In genomic region chr8:121591178-121592066, GRCm38 (mm10) we compare ENCODE assay signal across 8 mouse cellular contexts. TPM values are rescaled to one million over a fixed set of nuclear protein-coding genes. Genes with fewer than 3 reads are reported as not detected.
A peak's percentile ranks its signal among the peaks of the same experiment; 100 is the strongest.
DNase-seq lines count a peak whose midpoint lies in the region; ATAC-seq and TF ChIP-seq lines count a peak whose summit lies in the region.

No protein-coding gene starts in this region.

- H3K4me2 ChIP-seq in forebrain, embryonic 15.5 days (replicated peaks) = peak overlapping the region; percentile 92
- H3K4me2 ChIP-seq in intestine, embryonic 15.5 days (replicated peaks) = peak overlapping the region; percentile 90
- peak overlapping the region; percentile 93 for H3K4me2 ChIP-seq in liver, postnatal 0 days (ENCODE audit: low read depth, low read length)
- peak overlapping the region; percentile 87 for H3K4me2 ChIP-seq in neural tube, embryonic 12.5 days (replicated peaks)

- peak overlapping the region; percentile 89 for H3K4me3 ChIP-seq in forebrain, embryonic 15.5 days
- peak overlapping the region; percentile 90 for H3K4me3 ChIP-seq in intestine, embryonic 15.5 days (replicated peaks)
- peak overlapping the region; percentile 80 for H3K4me3 ChIP-seq in liver, postnatal 0 days (ENCODE audit: low read depth, low read length)
- peak overlapping the region; percentile 96 for H3K4me3 ChIP-seq in neural tube, embryonic 12.5 days

- H3K4me1 ChIP-seq in forebrain, embryonic 15.5 days = peaks cover 27% of the 10 kb centered on the region
- peaks cover 16% of the 10 kb centered on the region for H3K4me1 ChIP-seq in intestine, embryonic 15.5 days (replicated peaks)
- peaks cover 38% of the 10 kb centered on the region for H3K4me1 ChIP-seq in liver, postnatal 0 days (ENCODE audit: insufficient read depth)
- H3K4me1 ChIP-seq in neural tube, embryonic 12.5 days = peaks cover 26% of the 10 kb centered on the region

- WGBS in forebrain, embryonic 15.5 days = 18% methylated on average over 20 of the region's 20 CpGs
- 11% methylated on average over 20 of the region's 20 CpGs for WGBS in intestine, embryonic 15.5 days
- WGBS in liver, postnatal 0 days (ENCODE audit: insufficient replicate concordance) = 15% methylated on average over 20 of the region's 20 CpGs
- 16% methylated on average over 20 of the region's 20 CpGs for WGBS in neural tube, embryonic 12.5 days

- no peaks in the 10 kb centered on the region for H3K9me3 ChIP-seq in forebrain, embryonic 15.5 days
- no peaks in the 10 kb centered on the region for H3K9me3 ChIP-seq in intestine, embryonic 15.5 days
- H3K9me3 ChIP-seq in liver, postnatal 0 days (ENCODE audit: low read length) = no peaks in the 10 kb centered on the region
- H3K9me3 ChIP-seq in neural tube, embryonic 12.5 days = no peaks in the 10 kb centered on the region

- TF ChIP-seq EP300 in liver, postnatal 0 days (IDR thresholded peaks at IDR 0.05; ENCODE audit: low read depth) = no peak

- peak overlapping the region; percentile 86 for H3K9ac ChIP-seq in forebrain, embryonic 15.5 days (replicated peaks)
- H3K9ac ChIP-seq in intestine, embryonic 15.5 days = peak overlapping the region; percentile 83
- H3K9ac ChIP-seq in liver, postnatal 0 days (replicated peaks) = peak overlapping the region; percentile 96
- H3K9ac ChIP-seq in neural tube, embryonic 12.5 days = peak overlapping the region; percentile 87

- peak overlapping the region; percentile 89 for H3K27ac ChIP-seq in forebrain, embryonic 15.5 days (replicated peaks)
- peak overlapping the region; percentile 51; the same call in 1 of the 2 replicates for H3K27ac ChIP-seq in intestine, embryonic 15.5 days
- peak overlapping the region; percentile 92 for H3K27ac ChIP-seq in liver, postnatal 0 days (ENCODE audit: low read depth)
- H3K27ac ChIP-seq in neural tube, embryonic 12.5 days = no peak overlapping the region

- peak; percentile 71 for TF ChIP-seq CTCF in liver, postnatal 0 days (IDR thresholded peaks at IDR 0.05; ENCODE audit: low read depth)

- peak; percentile 48 to 61 for DNase-seq in CD8-positive naive resting alpha-beta T cell, adult 2 months (ENCODE audit: low read depth in 2 of 2, low spot score in 2 of 2)
- peak; percentile 68 for DNase-seq in liver, postnatal 0 days
- no peak for DNase-seq in layer of hippocampus, adult 18-20 months (ENCODE audit: low spot score in 2 of 2)
- DNase-seq in adrenal gland, adult 8-10 months = no peak

- H3K36me3 ChIP-seq in forebrain, embryonic 15.5 days = peaks cover 25% of the 10 kb centered on the region
- peaks cover 11% of the 10 kb centered on the region for H3K36me3 ChIP-seq in intestine, embryonic 15.5 days
- H3K36me3 ChIP-seq in liver, postnatal 0 days (replicated peaks; ENCODE audit: insufficient read depth, low read length) = peaks cover 36% of the 10 kb centered on the region
- peaks cover 32% of the 10 kb centered on the region for H3K36me3 ChIP-seq in neural tube, embryonic 12.5 days

- peak; percentile 35 for ATAC-seq in activated CD4-positive, CD25-positive, alpha-beta regulatory T cell, adult 4 months
- no peak for ATAC-seq in forebrain, embryonic 15.5 days (replicated peaks)
- peak; percentile 42 for ATAC-seq in intestine, embryonic 15.5 days
- peak; percentile 22 for ATAC-seq in liver, postnatal 0 days
- no peak for ATAC-seq in neural tube, embryonic 12.5 days (ENCODE audit: low FRiP score, low read depth)

- no peaks in the 10 kb centered on the region for H3K27me3 ChIP-seq in forebrain, embryonic 15.5 days
- H3K27me3 ChIP-seq in intestine, embryonic 15.5 days (replicated peaks) = no peaks in the 10 kb centered on the region
- no peaks in the 10 kb centered on the region for H3K27me3 ChIP-seq in liver, postnatal 0 days (ENCODE audit: insufficient read depth, low read length)
- no peaks in the 10 kb centered on the region for H3K27me3 ChIP-seq in neural tube, embryonic 12.5 days (replicated peaks)

RNA-seq across cellular contexts. Expression of gene Map1lc3b, which starts 1.3 kb away (rescaled TPM):
- polyA plus RNA-seq in activated CD4-positive, CD25-positive, alpha-beta regulatory T cell, adult 4 months (2017; shearing (Covaris generic)) = 100 to 1,000 TPM; 456 to 496 TPM
- 394 and 395 TPM in 2 replicates for polyA plus RNA-seq in forebrain, embryonic 15.5 days (2015; fragmentation: Nextera tagmentation; extraction: Ambion mirVana)
- polyA plus RNA-seq in intestine, embryonic 15.5 days (2015; fragmentation: Nextera tagmentation; extraction: Ambion mirVana) = 177 and 190 TPM in 2 replicates
- polyA plus RNA-seq in liver, postnatal 0 days (2015; fragmentation: Nextera tagmentation; extraction: Ambion mirVana) = 205 and 222 TPM in 2 replicates
- 344 and 353 TPM in 2 replicates for polyA plus RNA-seq in neural tube, embryonic 12.5 days (2016; fragmentation: Nextera tagmentation; extraction: Ambion mirVana)
- 100 to 1,000 TPM; 166 to 181 TPM for total RNA-seq in layer of hippocampus, adult 18-20 months (2021)
- total RNA-seq in adrenal gland, adult 8-10 months (2022) = 100 to 1,000 TPM; 167 to 214 (median 191) TPM

RNA-seq across cellular contexts. Expression of gene Fbxo31, which starts 12.8 kb away (rescaled TPM):
- polyA plus RNA-seq in activated CD4-positive, CD25-positive, alpha-beta regulatory T cell, adult 4 months (2017; shearing (Covaris generic)) = 1 to 10 TPM; 2.2 to 2.4 TPM
- 31.0 and 32.4 TPM in 2 replicates for polyA plus RNA-seq in forebrain, embryonic 15.5 days (2015; fragmentation: Nextera tagmentation; extraction: Ambion mirVana)
- polyA plus RNA-seq in intestine, embryonic 15.5 days (2015; fragmentation: Nextera tagmentation; extraction: Ambion mirVana) = 13.2 and 14.0 TPM in 2 replicates
- polyA plus RNA-seq in liver, postnatal 0 days (2015; fragmentation: Nextera tagmentation; extraction: Ambion mirVana) = 12.3 and 13.9 TPM in 2 replicates
- 29.8 and 31.1 TPM in 2 replicates for polyA plus RNA-seq in neural tube, embryonic 12.5 days (2016; fragmentation: Nextera tagmentation; extraction: Ambion mirVana)
- total RNA-seq in layer of hippocampus, adult 18-20 months (2021) = 100 to 1,000 TPM; 114 to 119 TPM
- 10 to 100 TPM; 33.4 to 52.9 (median 41.8) TPM for total RNA-seq in adrenal gland, adult 8-10 months (2022)

RNA-seq across cellular contexts. Expression of gene 1700018B08Rik, which starts 47.3 kb away (rescaled TPM):
- not detected for polyA plus RNA-seq in activated CD4-positive, CD25-positive, alpha-beta regulatory T cell, adult 4 months (2017; shearing (Covaris generic))
- polyA plus RNA-seq in forebrain, embryonic 15.5 days (2015; fragmentation: Nextera tagmentation; extraction: Ambion mirVana) = not detected in 2 replicates
- polyA plus RNA-seq in intestine, embryonic 15.5 days (2015; fragmentation: Nextera tagmentation; extraction: Ambion mirVana) = not detected in 2 replicates
- polyA plus RNA-seq in liver, postnatal 0 days (2015; fragmentation: Nextera tagmentation; extraction: Ambion mirVana) = not detected in 2 replicates
- polyA plus RNA-seq in neural tube, embryonic 12.5 days (2016; fragmentation: Nextera tagmentation; extraction: Ambion mirVana) = not detected in 2 replicates
- not detected for total RNA-seq in layer of hippocampus, adult 18-20 months (2021)
- total RNA-seq in adrenal gland, adult 8-10 months (2022) = not detected

Comparison
In these comparisons a context has a peak if more than half of its experiments do, and no peak if none do; other contexts are left out.
1. DNase-seq: peak in CD8-positive naive resting alpha-beta T cell, adult 2 months (2 of 2) and liver, postnatal 0 days (single experiment); none in layer of hippocampus, adult 18-20 months (0 of 2) and adrenal gland, adult 8-10 months (single experiment).
2. ATAC-seq: peak in activated CD4-positive, CD25-positive, alpha-beta regulatory T cell, adult 4 months (single experiment), intestine, embryonic 15.5 days (single experiment) and liver, postnatal 0 days (single experiment); none in forebrain, embryonic 15.5 days (single experiment) and neural tube, embryonic 12.5 days (single experiment).
3. Peak in every context shown above with its lines, with median percentiles within 50 percentile points of each other: H3K4me2 ChIP-seq, H3K4me3 ChIP-seq and H3K9ac ChIP-seq.